Mouse (Mus musculus) kidney, postnatal 10 days (tissue): ENCODE results near the gene Efhc2.
A peak's percentile ranks its signal among the peaks of the same experiment; 100 is the strongest.

Experiments
- DNase-seq: peaks from one replicate; pipeline ENCODE4 v3.0.0; 2021; ENCODE audit warnings: mixed read lengths

Efhc2 gene

DNA sequence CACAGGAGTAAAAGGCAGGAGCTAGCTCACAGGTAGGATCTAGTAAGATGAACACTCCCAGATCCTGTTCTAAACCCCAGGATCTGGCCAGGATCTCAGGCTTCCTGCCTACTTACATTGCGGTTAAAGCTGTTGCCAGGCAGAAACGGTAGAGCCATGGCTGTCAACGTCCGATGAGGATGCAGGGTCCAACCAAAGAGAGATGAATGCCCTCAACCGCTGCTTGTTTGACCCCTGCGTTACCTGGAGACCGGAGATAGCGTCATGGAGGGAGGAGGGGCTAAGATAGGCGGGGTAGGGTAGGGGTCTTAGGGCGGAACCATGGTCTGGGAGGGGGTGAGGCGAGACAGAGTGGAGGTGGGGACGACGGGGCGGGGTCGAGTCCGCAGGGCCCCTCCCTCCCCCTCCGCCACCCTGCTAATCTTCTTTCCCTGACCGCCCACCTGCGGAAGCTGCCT, at the start of gene Efhc2:
Gene Efhc2 (minus strand): TSS at position 243 of the 458 bp plus-strand sequence.
- peak; percentile 17 for DNase-seq

DNA sequence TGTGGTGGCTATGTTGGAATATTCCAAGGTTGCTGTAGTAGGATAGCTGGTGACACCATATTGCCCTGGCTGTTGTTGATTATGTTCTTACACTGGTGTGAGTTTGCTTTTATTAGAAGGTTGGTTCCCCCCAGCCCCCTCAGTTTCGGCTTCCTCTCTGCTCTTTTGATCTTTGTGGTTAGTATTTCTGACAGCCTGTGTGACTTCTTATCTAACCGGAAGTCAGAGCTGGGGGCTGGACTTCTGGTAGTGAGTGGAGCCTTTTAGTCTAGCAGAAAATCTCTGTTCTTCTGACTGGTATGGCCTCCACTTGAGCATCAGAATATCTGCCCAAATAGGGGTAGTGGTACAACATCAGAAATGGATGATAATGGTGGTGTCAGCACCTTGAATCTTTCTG, 45.9 kb upstream of the Efhc2 start:
- no peak for DNase-seq

DNA sequence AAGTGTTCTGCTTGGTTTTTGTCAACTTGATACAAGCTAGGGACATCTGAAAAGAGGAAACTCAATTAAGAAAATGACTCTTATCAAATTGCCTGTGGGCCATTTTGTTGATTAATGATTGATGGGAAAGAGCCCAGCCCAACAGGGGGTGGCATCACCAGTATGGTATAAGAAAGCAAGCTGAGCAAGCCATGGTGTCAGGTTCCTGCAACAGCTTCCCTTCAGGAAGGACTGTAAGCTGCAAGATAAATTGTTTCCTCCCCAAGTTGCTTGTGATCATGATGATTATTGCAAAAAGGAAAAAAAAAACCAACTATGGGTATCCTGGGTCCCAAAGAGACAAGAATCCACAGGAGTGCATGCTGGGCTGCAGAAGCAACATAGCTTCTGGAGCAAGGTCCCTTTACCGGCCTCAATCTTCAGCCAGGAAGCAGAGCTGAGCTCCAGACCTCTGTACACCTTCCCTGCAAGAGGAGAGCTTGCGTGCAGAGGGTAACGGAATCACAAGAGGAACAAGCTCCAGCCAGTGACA, 18.8 kb downstream of the Efhc2 start:
- DNase-seq: no peak

- DNase-seq: no peak
These were observed 35.3 kb downstream of the Efhc2 start for GRCm38 (mm10) chrX:17283899-17284298.

DNA sequence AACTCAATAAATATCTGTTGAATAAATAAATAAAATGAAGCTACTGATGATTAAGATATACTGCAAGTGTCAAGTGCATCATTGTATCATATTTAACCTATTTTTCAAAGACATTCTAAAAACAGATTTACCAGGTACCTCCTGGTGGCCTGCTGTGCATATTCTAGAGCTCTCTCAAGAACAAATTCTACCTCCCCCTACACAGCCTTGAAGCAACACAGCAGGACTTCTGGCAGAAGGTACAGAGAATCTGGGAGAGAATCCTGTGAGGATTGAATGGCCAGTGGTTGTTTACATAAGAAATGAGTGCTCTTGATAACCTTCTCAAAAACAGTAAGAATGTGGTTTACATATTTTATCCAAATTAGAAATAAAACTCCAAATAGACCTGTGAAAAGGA, 94.0 kb downstream of the Efhc2 start:
- no peak for DNase-seq

DNA sequence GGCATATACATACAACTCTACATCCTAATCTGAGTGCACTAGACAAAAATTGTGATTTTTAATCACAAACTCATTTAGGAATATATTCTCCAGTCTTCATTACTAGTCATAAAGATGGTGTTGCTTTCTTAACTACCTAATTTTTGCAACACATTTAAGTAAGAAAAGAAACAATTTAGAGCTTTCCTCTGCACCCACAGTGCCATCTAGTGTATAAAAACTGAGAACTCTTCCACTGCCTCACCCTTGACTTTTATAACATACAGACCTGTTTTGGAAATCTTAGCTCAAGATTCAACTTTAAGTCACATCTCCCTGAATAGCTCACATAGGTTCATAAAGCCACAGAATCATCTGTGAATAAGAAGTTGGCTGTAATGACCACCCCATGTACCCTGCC, 101.7 kb downstream of the Efhc2 start:
- DNase-seq: no peak

DNA sequence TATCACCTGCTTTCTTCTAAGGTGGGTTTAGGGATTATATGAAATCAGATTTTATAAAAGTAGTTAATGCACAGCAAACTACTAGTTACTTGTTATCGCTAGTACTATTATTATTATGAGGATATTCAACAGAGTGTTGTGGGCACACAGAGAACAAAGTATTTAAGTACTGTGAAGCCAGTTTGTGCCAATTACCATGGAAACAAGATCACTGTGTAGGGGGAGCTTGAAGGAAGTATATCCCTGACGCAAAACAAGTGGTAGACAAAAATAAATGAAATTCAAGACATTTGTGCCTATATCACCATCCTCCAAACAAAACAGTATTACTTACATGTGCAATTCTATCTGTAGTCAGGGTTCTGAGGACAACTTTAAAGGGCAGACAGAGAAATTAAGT, 105.7 kb downstream of the Efhc2 start:
- no peak for DNase-seq

DNA sequence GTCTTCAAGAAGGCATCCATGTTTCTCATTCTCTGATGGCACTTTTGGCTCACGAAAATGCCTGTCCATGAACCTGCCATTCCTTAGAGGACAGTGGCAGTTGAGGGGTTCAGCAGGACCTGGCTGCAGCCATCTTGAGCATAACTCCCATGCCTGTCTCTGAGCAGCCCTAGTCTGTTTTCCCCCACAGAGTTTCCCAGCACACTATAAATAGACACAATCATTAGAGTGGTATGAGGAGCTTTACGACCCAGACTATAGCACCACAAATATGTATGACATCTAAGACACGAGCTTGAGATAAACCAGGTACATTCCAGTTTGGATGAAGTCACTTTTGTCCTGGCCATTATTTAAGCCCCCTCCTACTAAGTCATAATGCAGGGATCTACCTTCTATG, 143.4 kb downstream of the Efhc2 start:
- DNase-seq: no peak

DNA sequence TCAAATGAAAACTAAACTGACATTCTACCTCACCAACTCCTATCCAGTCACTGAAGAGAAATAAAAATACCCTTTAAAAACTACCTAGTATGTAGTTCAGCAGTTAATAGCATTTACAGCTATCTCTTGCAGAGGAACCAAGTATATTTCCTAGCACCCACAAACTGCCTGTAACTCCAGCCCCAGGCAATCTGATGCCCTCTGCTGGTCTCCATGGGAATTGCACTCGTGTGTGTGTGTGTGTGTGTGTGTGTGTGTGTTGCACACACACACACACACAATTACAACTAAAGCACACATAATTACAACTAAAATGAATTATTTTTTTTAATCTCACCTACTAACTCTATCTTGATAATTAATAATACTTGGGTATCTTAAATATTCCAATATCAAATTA, 153.5 kb downstream of the Efhc2 start:
- no peak for DNase-seq
